Mouse (Mus musculus) Patski (cell line): ENCODE measurements at regions not wholly inside any gene's neighbourhood (a gene's known extent, or its start where the extent isn't known, plus 50 kb on each side); places are given as distances from the start of the nearest gene placed in this dataset.

ENCODE experiments used
- ATAC-seq: fragments of 100-300 bp; one replicate; pipeline ENCODE4 v1.8.0; 2021
- CTCF ChIA-PET: fragments of 350-600 bp; sonication (Branson Sonifier 250); formaldehyde crosslinking; loops from one replicate; lab custom pipeline; 2022; ENCODE audit warnings: inconsistent platforms; lab: Charles Lee
- POLR2A ChIA-PET: fragments of 350-600 bp; sonication (Branson Sonifier 250); formaldehyde crosslinking; loops from one replicate; lab custom pipeline; 2022; ENCODE audit warnings: antibody characterized with exemption, inconsistent platforms; lab: Charles Lee
- DNase-seq: peaks from one replicate; pipeline ENCODE4 v3.0.0-alpha.2; 2011; ENCODE audit warnings: low read depth, low spot score
- H3K27me3 ChIP-seq: fragments of 371-371 bp; one replicate; pipeline ENCODE4 v1.5.1; 2021
- CTCF ChIP-seq: fragments of 100-300 bp; IDR thresholded peaks from one replicate; pipeline ENCODE4 v1.5.1; 2021
- in situ Hi-C: fragments of 300-500 bp; cut with MboI; formaldehyde crosslinking; loops from 3 replicates; pipeline ENCODE4 v1.11.1; 2018; ENCODE audit warnings: low pct_unique_long_range_greater_than_20kb, mixed read lengths

DNA sequence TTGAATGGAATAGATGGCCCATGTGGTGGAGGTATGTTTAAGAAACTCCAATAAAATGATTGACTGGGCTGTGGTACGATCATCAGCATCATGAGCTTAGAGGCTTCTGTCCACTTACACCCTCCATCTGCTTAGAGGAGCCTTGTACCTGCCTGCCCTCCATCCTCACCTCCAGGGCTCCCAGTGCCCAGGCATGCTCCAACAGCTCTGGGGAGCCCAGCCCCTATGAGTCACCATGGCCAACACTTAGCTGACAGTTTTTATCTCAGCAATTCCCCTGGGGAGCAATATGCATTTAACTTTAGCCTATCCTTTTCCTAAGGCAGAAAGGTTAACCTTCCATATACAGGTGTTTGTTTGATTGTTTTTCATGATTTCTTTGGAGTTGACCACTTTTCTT lies 174.3 kb upstream of the Plxna2 start:
- CTCF ChIA-PET = no interaction called here
- no peak for DNase-seq
- TF ChIP-seq CTCF = no peak
- no peaks in the 10 kb centered on the region for H3K27me3 ChIP-seq
- in situ Hi-C loops = no loop called here
- no peak for ATAC-seq
- POLR2A ChIA-PET = no interaction called here

DNA sequence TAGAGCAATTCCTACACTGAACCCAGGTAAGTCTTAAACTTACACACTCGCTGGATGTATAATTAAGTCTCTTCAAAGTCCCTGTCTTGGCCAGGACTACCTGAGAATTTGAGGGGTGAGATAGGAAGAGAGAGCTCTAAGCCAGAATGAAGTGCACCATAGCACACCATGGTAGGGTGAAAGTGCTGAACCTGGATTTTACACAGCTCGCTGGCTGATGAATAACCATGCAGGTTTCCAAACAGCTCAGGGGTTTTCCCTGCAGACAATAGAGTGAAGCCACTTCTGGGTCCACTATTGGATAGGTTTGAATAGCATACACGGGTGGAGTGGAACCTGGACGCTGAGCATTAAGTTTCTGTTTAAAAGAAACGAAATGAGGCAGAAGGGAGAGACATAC lies 180.7 kb upstream of the Plxna2 start:
- ChIA-PET POLR2A (no interaction called here), CTCF (no interaction called here)
- no peak for TF ChIP-seq CTCF
- in situ Hi-C loops = no loop called here
- DNase-seq = no peak
- no peak for ATAC-seq
- H3K27me3 ChIP-seq = peaks cover 2% of the 10 kb centered on the region

DNA sequence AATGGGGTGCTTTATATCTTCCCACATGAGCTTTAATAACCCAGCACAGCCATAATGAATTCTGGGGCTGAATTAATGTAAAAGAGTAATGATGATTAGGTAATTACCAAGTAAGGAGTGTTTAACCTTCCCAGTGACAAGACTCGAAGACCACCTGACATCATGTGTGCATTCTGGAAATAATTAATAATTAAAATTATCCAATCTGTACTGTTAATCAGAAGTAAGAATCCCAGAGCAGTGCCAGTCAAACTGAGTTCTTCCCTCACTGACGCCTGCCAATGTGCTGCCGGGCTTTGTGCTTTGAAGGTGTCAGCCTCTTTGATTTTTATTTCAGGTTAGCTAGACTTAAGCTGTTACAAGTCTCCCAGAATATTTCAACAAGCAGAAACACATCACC lies 183.0 kb upstream of the Plxna2 start:
- DNase-seq (no peak), ATAC-seq (no peak)
- ChIA-PET POLR2A (no interaction called here), CTCF (interaction anchor here (0.8 kb wide), 1 partner anchor 11 kb away, joined by 3 read pairs; no protein-coding TSS in a partner anchor)
- in situ Hi-C loops = no loop called here
- peaks cover 2% of the 10 kb centered on the region for H3K27me3 ChIP-seq
- TF ChIP-seq CTCF = no peak

DNA sequence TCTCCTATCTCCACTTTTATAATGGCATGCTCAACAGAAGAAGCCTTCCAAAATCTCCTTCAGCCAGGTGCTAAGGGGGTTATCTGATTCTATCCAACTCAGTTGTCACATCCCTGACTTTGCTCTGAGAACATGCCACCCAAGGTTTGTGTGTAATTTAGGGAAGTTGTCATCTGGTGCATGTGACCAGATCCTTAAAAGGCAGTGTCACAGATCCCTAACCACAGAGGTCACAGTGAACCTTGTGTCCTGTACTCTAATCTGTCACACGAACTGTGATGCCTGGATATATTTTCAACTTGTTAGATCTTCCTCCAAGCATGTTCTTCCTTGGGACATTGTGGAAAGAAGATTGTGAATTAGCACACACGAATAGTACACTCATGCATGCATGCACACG lies 189.4 kb upstream of the Plxna2 start:
- POLR2A ChIA-PET = no interaction called here
- DNase-seq (no peak), ATAC-seq (no peak)
- CTCF ChIA-PET = interaction anchor here (1.2 kb wide), 1 partner anchor 42 kb away, joined by 3 read pairs; no protein-coding TSS in a partner anchor
- in situ Hi-C loops = no loop called here
- H3K27me3 ChIP-seq = peaks cover 2% of the 10 kb centered on the region
- no peak for TF ChIP-seq CTCF

DNA sequence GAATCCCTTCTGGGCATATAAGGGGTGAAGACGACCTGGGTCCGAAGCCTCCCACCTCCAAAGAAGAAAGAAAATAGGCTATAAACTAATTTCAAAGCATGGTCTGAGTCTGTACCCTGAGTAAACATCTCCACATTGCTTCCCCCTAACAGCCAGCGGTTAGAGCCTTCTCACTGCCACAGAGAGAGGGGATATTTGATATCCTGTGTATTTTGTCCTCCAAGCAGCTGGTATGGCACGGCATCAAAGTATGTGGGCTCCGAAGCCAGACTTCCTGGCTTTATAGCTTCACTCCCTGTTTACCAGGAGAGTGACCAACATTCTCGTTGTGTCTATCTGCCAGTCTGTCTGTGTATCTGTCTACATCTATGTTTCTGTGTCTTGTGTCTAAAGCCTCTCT lies 191.7 kb upstream of the Plxna2 start:
- no peak for TF ChIP-seq CTCF
- ATAC-seq (no peak), DNase-seq (no peak)
- peaks cover 2% of the 10 kb centered on the region for H3K27me3 ChIP-seq
- POLR2A ChIA-PET = no interaction called here
- CTCF ChIA-PET = no interaction called here
- in situ Hi-C loops = no loop called here

DNA sequence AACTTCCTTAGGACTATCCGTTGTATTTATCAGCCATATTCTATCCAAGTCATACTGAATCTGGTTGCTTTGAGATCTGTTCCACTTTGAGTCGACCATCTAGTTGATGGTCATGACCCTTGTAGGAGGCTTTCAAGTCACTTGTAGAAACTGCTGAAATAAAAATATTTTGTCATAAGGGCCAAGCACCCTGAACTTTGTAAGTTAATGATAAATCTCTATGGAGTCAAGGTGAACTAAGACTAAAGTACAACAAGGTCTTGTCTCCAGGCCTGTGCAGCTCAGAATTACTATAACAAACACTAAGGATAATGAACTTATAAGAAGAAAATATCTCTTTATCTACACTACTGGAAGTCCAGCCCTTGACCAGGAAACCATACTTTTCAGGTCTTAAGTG lies 193.8 kb upstream of the Plxna2 start:
- CTCF ChIA-PET = interaction anchor here (1.0 kb wide), 1 partner anchor 10 kb away, joined by 3 read pairs; no protein-coding TSS in a partner anchor
- ATAC-seq (no peak), DNase-seq (no peak)
- H3K27me3 ChIP-seq = peaks cover 12% of the 10 kb centered on the region
- no peak for TF ChIP-seq CTCF
- POLR2A ChIA-PET = no interaction called here
- in situ Hi-C loops = no loop called here

DNA sequence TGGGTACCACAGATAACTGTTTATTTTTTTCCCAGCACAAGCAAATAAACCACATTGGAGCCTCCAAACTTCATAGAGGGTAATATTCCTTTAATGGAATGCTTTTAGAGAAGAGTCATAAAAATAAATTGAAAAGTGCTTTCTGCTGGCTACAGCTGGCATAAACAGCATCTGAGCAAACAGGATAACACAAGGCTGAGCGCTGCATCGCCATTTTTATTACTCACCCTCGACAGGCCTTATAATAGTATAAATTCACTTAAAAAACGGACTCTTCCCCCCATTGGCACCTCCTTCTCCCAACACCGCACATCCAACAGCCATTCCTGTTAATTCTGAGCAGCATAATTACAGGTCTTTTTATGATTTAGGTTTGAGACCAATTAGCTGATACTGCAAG lies 205.8 kb upstream of the Plxna2 start:
- in situ Hi-C loops = no loop called here
- POLR2A ChIA-PET = no interaction called here
- ATAC-seq (no peak), DNase-seq (no peak)
- CTCF ChIA-PET = no interaction called here
- no peak for TF ChIP-seq CTCF
- peaks cover 13% of the 10 kb centered on the region for H3K27me3 ChIP-seq

DNA sequence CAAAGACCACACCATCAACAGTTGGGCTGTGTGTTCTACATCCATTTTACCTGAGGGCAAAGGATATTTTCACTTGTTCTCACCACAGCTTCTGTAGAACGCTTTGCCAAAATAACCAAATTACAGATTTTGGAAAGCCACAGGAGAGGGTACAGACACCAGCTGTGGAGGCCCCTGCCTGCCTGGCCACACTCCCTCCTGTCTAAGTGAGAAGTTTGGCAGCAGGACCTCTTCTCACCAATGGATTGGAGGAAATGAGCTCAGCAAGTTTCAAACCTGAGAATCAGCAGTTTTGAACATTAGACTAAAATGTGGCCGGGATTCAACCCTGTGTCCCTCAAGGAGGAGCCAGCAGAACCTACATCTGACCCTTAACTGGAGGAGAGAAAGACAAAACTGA lies 206.2 kb upstream of the Plxna2 start:
- peaks cover 13% of the 10 kb centered on the region for H3K27me3 ChIP-seq
- ChIA-PET POLR2A (no interaction called here), CTCF (no interaction called here)
- ATAC-seq (no peak), DNase-seq (no peak)
- in situ Hi-C loops = no loop called here
- no peak for TF ChIP-seq CTCF

DNA sequence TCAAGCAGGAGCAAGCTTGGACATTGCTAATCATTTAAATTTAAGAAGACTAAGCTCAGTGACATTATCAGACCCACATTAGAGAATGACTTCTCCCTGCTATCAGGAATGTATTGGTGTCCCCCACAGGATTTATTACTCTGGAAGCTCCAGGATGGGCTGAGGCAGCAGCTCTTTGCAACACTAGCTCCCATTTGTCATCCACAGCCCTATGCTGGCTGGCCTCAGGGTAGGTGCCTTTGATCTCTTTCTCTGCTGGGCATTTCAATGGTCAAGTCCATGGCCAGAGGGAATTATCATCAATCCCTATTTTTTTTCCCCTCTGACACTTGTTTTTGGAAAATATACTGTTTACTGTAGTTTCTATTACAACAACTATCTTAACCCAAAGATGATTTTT lies 218.7 kb upstream of the Plxna2 start:
- TF ChIP-seq CTCF = no peak
- CTCF ChIA-PET = no interaction called here
- DNase-seq = no peak
- POLR2A ChIA-PET = no interaction called here
- ATAC-seq = no peak
- peaks cover 2% of the 10 kb centered on the region for H3K27me3 ChIP-seq
- in situ Hi-C loops = no loop called here

DNA sequence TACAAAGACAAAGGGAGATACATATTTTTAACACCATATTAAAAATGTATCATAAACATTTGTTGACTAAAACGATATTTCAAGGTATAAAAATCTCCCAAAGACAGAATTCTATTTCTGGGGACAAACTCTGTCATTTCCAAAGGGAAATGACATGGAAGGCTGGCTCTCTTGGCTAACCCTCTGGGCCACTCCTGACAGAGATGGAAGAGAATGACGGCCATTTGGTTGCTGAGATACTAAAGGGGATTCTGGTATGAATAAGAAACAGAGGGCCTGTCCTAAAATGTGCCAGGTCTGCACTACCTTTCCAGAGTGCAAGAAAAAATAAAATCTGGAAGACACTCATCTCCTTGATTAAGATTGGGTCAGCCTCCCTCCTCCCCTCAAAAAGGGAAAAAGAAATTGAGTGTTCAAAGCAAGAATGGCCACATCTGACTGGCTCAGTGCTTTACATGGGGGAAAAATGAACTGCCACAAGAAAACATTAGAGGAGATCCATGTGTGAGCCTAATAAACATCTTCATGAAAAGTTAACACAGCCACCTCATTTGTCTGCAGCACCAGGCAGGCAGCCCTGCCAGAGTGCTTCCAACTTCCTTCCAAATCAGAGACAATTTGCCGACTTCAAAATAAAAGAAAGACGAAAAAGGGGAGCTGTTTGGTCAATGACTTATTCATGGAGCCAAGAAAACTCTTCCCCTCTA lies 221.1 kb upstream of the Plxna2 start:
- ATAC-seq = no peak
- POLR2A ChIA-PET = no interaction called here
- peaks cover 2% of the 10 kb centered on the region for H3K27me3 ChIP-seq
- DNase-seq = no peak
- TF ChIP-seq CTCF = no peak
- CTCF ChIA-PET = no interaction called here
- in situ Hi-C loops = no loop called here

DNA sequence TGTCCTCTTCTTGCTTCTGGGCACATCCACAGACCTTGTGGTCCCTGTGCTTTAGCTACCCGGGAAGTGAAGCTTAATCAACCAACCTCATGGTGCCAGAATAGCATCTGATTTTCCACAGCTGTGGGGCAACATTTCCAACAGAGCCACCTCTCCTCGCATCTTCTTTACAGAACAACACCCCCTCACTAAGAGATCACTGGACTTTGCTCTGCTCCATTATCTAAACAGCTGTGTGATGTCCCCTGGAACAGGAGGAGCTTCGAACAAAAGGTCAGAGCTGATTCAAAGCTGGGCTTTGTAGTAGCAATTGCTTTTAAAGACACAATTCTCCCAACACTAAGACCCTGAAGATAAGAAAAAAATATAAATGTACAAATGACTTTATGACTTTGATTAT lies 224.3 kb upstream of the Plxna2 start:
- in situ Hi-C loops = no loop called here
- DNase-seq (no peak), ATAC-seq (no peak)
- no peak for TF ChIP-seq CTCF
- peaks cover 2% of the 10 kb centered on the region for H3K27me3 ChIP-seq
- ChIA-PET CTCF (interaction anchor here (1.2 to 1.6 kb wide), 2 partner anchors 12 to 13 kb away, joined by 3 to 4 read pairs; no protein-coding TSS in a partner anchor), POLR2A (no interaction called here)

DNA sequence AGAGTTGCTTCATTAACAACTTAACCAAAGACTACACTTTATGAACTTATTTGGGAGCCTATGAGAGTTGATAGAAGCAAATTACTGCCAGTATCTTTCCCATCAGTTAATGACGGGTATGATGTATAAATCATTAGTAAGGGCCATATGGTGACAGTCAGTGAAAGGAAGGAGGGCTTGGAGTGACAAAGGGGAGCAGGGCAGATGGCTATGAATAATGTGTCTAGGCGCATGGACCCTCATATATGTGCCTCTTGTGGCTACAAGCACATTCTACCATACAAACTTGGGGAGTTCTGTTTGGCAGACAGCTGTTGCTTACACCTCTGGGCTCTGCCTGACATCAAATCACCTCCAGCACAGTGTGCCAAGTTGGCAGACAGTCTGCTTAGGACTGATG lies 227.8 kb upstream of the Plxna2 start:
- ChIA-PET POLR2A (no interaction called here), CTCF (no interaction called here)
- in situ Hi-C loops = no loop called here
- ATAC-seq (no peak), DNase-seq (no peak)
- no peaks in the 10 kb centered on the region for H3K27me3 ChIP-seq
- no peak for TF ChIP-seq CTCF
